Mouse (Mus musculus) cortical plate, adult 2 months (tissue): Measurements from ENCODE around the gene Trpm3.

Source experiments
- CTCF ChIP-seq: fragments of 200-500 bp; IDR thresholded peaks from 2 replicates; pipeline ENCODE4 v1.5.1; 2011; ENCODE audit warnings: mild to moderate bottlenecking, control low read depth, low read length; ENCODE audit not compliant: insufficient read depth; ENCODE audit errors: extremely low read depth
- POLR2A ChIP-seq: fragments of 200-500 bp; IDR thresholded peaks from 2 replicates; pipeline ENCODE4 v1.6.1; 2011; ENCODE audit warnings: mild to moderate bottlenecking, low read length, control low read depth; ENCODE audit not compliant: insufficient read depth; ENCODE audit errors: extremely low read depth

DNA sequence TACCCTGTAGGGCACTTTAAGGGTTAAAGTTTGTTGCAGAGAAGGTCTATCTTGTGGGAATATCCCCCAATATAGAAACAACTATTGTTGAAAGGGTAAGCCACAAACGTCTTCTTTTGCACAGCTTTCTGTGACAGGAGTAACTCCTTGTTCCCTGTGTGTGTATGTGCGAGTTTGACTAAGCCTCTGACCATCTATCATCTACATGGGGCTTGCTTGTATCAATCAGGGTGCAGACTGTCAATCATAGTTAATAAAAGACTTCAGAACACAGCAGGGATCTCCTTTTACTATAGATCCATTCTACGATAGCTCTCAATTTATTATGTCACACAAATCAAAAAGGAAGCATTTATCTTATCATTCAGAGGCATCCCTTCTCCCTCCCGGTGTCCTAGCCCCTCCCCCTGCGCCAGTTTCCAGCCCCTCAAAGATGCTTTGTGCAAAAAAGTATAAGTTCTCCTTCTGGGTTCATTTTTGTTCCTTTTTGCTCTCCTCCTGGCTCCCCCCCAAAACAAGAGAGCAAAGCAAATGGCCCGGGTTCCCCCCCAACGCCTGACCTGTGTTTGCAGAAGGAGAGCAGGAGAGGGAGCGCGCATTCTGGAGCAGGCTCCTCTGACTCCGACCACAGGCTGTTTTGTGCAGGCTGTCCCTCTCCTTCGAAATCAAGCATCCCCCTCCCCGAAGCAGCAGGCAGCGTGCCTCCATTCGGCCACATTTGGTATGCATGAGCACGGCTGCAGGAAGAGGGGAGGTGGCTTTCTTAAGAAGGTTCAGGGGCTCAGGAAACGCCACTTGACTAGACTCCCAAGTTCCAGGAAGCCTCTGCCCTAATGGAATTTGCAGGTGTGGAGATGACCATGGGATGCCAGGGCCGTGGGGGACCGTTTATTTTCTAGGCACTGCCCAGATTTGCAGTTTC lies 308.8 kb downstream of the Trpm3 start:
- TF ChIP-seq POLR2A = no peak
- TF ChIP-seq CTCF = no peak
